Mouse (Mus musculus) Patski (cell line): ENCODE results near the gene Dyrk1a. TPM values are rescaled to one million over a fixed set of nuclear protein-coding genes. Genes with fewer than 3 reads are reported as not detected.

Experiments used
- ATAC-seq: fragments of 100-300 bp; one replicate; pipeline ENCODE4 v1.8.0; 2021
- CTCF ChIA-PET: fragments of 350-600 bp; sonication (Branson Sonifier 250); formaldehyde crosslinking; loops from one replicate; lab custom pipeline; 2022; ENCODE audit warnings: inconsistent platforms; lab: Charles Lee
- POLR2A ChIA-PET: fragments of 350-600 bp; sonication (Branson Sonifier 250); formaldehyde crosslinking; loops from one replicate; lab custom pipeline; 2022; ENCODE audit warnings: antibody characterized with exemption, inconsistent platforms; lab: Charles Lee
- DNase-seq: peaks from one replicate; pipeline ENCODE4 v3.0.0-alpha.2; 2011; ENCODE audit warnings: low read depth, low spot score
- H3K27me3 ChIP-seq: fragments of 371-371 bp; one replicate; pipeline ENCODE4 v1.5.1; 2021
- CTCF ChIP-seq: fragments of 100-300 bp; IDR thresholded peaks from one replicate; pipeline ENCODE4 v1.5.1; 2021
- in situ Hi-C: fragments of 300-500 bp; cut with MboI; formaldehyde crosslinking; loops from 3 replicates; pipeline ENCODE4 v1.11.1; 2018; ENCODE audit warnings: low pct_unique_long_range_greater_than_20kb, mixed read lengths
- polyA plus RNA-seq: library from polyadenylated mRNA; unstranded; gene quantifications from one replicate; pipeline ENCODE4 v1.2.3, GENCODE M21; 2021

Dyrk1a gene
- 27.3 TPM for polyA plus RNA-seq

DNA sequence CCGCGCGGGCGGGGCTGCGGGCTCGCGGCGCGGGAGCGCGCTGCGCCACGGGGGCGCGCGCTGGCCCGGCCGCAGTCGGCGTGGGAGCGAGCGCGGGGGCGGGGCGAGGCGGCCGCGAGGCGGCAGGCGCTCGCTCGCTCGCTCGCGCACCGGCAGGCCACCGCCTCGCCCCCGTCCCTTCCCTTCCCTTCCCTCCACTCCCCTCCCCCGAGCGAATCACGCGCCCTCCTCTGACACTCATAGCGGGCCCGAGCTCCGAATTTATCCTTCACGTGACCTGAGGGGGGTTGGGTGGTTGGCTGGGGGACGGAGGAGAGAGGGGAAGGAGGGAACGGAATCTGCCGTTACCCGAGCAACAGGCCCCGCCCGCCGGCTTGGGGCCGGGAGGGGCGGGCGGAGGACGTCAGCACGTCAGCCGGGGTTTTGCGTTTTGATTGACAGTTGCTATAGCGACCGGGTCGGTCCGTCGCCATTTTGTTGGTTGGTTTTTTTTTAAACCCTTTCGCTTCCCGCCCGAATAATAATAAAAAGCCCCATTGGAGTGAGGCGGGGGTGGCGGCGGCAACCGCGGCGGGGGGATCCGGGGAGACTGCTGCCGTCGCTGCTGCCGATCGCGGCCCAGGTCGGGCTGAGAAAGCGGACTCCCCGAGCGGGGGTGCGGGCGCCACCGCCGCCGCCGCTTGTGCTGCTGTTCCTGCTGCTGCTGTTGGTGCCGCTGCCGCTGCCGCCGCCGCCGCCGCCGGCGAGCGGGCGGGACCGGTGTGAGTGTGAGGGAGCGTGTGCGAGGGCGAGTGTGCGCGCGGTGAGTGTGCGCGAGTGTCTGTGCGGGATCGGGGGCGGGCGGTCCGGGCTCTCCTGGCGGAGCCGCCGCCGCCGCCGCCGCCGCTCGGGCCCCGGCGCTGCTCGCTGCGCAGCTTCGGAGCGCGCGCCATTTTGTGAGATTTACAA is at the start of gene Dyrk1a:
TSS of gene Dyrk1a (plus strand) at position 782 of the 948 bp plus-strand sequence.
- in situ Hi-C loops: no loop called here
- no peak for TF ChIP-seq CTCF
- ChIA-PET POLR2A (interaction anchor here (0.6 to 1.2 kb wide), 3 partner anchors 11 to 45 kb away, joined by 3 to 4 read pairs (median 3); no protein-coding TSS in a partner anchor), CTCF (interaction anchor here (2.1 kb wide), 2 partner anchors 43 to 53 kb away, joined by 4 to 5 read pairs; partner anchors contain the start of gene Vps26c)
- ATAC-seq (peak; percentile 74), DNase-seq (peak; percentile 95)
- no peaks in the 10 kb centered on the region for H3K27me3 ChIP-seq

GRCm38 (mm10) chr16:94523594-94524377 is 46.0 kb upstream of the Dyrk1a start:
- in situ Hi-C loops: no loop called here
- no peaks in the 10 kb centered on the region for H3K27me3 ChIP-seq
- ChIA-PET CTCF (interaction anchor here (1.3 kb wide), 1 partner anchor 8 kb away, joined by 3 read pairs; no protein-coding TSS in a partner anchor), POLR2A (no interaction called here)
- no peak for TF ChIP-seq CTCF
- DNase-seq (no peak), ATAC-seq (no peak)

DNA sequence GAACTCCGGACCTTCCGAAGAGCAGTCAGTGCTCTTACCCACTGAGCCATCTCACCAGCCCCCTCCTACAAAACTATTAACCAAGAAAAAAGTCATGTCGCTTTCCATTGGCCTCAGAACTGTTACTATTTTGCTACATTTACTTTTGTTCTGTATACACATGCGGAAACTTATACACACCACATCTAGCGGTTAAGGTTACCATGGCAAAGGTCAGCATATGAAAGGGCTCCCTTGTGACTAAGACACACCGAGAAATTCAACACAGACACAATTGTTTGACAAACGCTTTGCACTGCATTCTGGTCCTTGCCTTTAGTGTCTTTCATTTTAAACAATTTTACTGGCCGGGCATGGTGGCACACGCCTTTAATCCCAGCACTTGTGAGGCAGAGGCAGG is 45.1 kb upstream of the Dyrk1a start:
- DNase-seq (no peak), ATAC-seq (no peak)
- POLR2A ChIA-PET: interaction anchor here (0.6 kb wide), 1 partner anchor 44 kb away, joined by 3 read pairs; no protein-coding TSS in a partner anchor
- in situ Hi-C loops: loop anchor here (5.0 kb wide), 1 partner anchor 38 kb away; no protein-coding TSS in a partner anchor
- no peaks in the 10 kb centered on the region for H3K27me3 ChIP-seq
- CTCF ChIA-PET: interaction anchor here (1.3 kb wide), 1 partner anchor 9 kb away, joined by 3 read pairs; no protein-coding TSS in a partner anchor
- TF ChIP-seq CTCF: no peak

- ATAC-seq: peak; percentile 27
- no peak for DNase-seq
- TF ChIP-seq CTCF: no peak
- POLR2A ChIA-PET: interaction anchor here (0.6 to 1.6 kb wide), 2 partner anchors 21 to 43 kb away, joined by 3 read pairs; no protein-coding TSS in a partner anchor
- in situ Hi-C loops: loop anchor here (5.0 kb wide), 1 partner anchor 36 kb away; no protein-coding TSS in a partner anchor
- no peaks in the 10 kb centered on the region for H3K27me3 ChIP-seq
- CTCF ChIA-PET: no interaction called here
These were observed 43.9 kb upstream of the Dyrk1a start for GRCm38 (mm10) chr16:94525955-94526343.

- in situ Hi-C loops: loop anchor here (5.0 kb wide), 1 partner anchor 36 kb away; no protein-coding TSS in a partner anchor
- ATAC-seq: peak; percentile 86
- TF ChIP-seq CTCF: no peak
- no peaks in the 10 kb centered on the region for H3K27me3 ChIP-seq
- DNase-seq: peak; percentile 73
- POLR2A ChIA-PET: interaction anchor here (0.6 to 1.6 kb wide), 2 partner anchors 21 to 43 kb away, joined by 3 read pairs; no protein-coding TSS in a partner anchor
- CTCF ChIA-PET: interaction anchor here (0.9 to 1.2 kb wide), 2 partner anchors 10 to 42 kb away, joined by 3 to 4 read pairs; no protein-coding TSS in a partner anchor
These were observed 43.3 kb upstream of the Dyrk1a start, which contains the start of gene Vps26c for GRCm38 (mm10) chr16:94526344-94527151. Gene Vps26c (minus strand): TSS chr16:94526830.

DNA sequence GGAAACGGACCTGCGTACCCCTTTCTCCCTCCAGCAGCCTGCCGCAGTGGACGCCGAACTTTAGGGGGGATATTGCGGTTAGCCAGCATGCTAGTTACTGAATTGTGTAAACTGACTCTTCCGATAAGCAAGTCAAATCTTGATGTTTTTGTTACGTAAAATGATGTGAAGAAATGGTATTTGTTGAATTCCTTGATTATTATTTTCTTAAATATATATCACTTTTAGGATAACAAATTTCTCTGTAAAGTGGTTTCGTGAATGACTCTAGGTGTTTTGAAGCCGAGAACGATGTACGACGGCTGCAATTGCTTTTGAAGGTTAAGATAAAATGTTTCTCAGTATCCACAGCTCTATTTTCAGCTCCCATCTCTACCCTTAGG is 42.7 kb upstream of the Dyrk1a start:
- POLR2A ChIA-PET: interaction anchor here (1.0 to 1.6 kb wide), 2 partner anchors 22 to 95 kb away, joined by 3 read pairs; no protein-coding TSS in a partner anchor
- no peak for TF ChIP-seq CTCF

GRCm38 (mm10) chr16:94527546-94527945 is 42.3 kb upstream of the Dyrk1a start:
- TF ChIP-seq CTCF: no peak
- in situ Hi-C loops: loop anchor here (5.0 kb wide), 1 partner anchor 35 kb away; no protein-coding TSS in a partner anchor
- no peaks in the 10 kb centered on the region for H3K27me3 ChIP-seq
- ChIA-PET POLR2A (interaction anchor here (1.0 kb wide), 1 partner anchor 94 kb away, joined by 3 read pairs; no protein-coding TSS in a partner anchor), CTCF (interaction anchor here (0.9 to 1.2 kb wide), 2 partner anchors 9 to 41 kb away, joined by 3 to 4 read pairs; no protein-coding TSS in a partner anchor)
- DNase-seq (no peak), ATAC-seq (no peak)

More for the DNA sequence above, 42.7 kb upstream of the Dyrk1a start:
- CTCF ChIA-PET: interaction anchor here (0.9 to 1.2 kb wide), 2 partner anchors 9 to 41 kb away, joined by 3 to 4 read pairs; no protein-coding TSS in a partner anchor
- in situ Hi-C loops: loop anchor here (5.0 kb wide), 1 partner anchor 35 kb away; no protein-coding TSS in a partner anchor
- ATAC-seq (no peak), DNase-seq (no peak)
- no peaks in the 10 kb centered on the region for H3K27me3 ChIP-seq

DNA sequence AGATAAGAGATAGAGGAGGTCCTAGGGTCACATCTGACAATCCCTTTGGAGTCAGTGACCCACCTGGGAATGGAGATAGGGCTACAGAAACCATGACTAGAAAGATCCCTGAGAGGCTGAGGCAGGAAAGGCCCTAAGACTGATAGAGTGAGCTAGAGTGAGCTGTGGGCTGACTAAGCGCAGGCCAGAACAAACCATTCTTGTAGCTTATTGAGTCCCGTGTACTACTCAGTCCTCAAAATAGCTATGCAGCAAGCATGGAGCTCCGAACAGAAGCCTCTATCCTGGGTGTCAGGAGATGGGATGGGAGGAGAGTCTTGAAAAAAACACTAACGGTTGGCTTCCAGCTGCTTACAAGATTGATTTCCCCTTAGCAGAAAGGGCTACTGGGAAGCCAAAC is 38.5 kb upstream of the Dyrk1a start:
- no peak for DNase-seq
- POLR2A ChIA-PET: no interaction called here
- no peak for ATAC-seq
- no peaks in the 10 kb centered on the region for H3K27me3 ChIP-seq
- CTCF ChIA-PET: interaction anchor here (0.8 kb wide), 1 partner anchor 87 kb away, joined by 3 read pairs; no protein-coding TSS in a partner anchor
- no peak for TF ChIP-seq CTCF
- in situ Hi-C loops: no loop called here

- H3K27me3 ChIP-seq: no peaks in the 10 kb centered on the region
- no peak for ATAC-seq
- ChIA-PET CTCF (no interaction called here), POLR2A (no interaction called here)
- DNase-seq: no peak
- in situ Hi-C loops: no loop called here
- TF ChIP-seq CTCF: no peak
These were observed 36.1 kb upstream of the Dyrk1a start for GRCm38 (mm10) chr16:94533679-94534078.
